Mouse (Mus musculus) liver, embryonic 13.5 days (tissue): ENCODE measurements around the gene Cap1. TPM values are rescaled to one million over a fixed set of nuclear protein-coding genes. Genes with fewer than 3 reads are reported as not detected.
"Not testable (repeated sequence)": the region's sequence is repeated elsewhere in the genome, so short reads cannot be mapped to it uniquely, and the experiment has no call there.

Experiments
- ATAC-seq: fragments of 200-750 bp; cut with Nextera tagmentation; 2 replicates; pipeline ENCODE4 v1.8.0; 2017; ENCODE audit warnings: low read depth, mild to moderate bottlenecking, moderate number of reproducible peaks, moderate library complexity
- DNase-seq: peaks from one replicate; pipeline ENCODE4 v3.0.0; 2022
- H3K27ac ChIP-seq: fragments of 300-500 bp; sonication (generic); 2 replicates; pipeline ENCODE4 v1.5.1; 2015; ENCODE audit warnings: moderate library complexity, mild to moderate bottlenecking, inconsistent platforms
- H3K27me3 ChIP-seq: fragments of 300-500 bp; sonication (generic); 2 replicates; pipeline ENCODE4 v1.6.1; 2015; ENCODE audit warnings: mild to moderate bottlenecking, inconsistent platforms
- H3K36me3 ChIP-seq: fragments of 300-500 bp; sonication (generic); 2 replicates; pipeline ENCODE4 v1.6.1; 2015; ENCODE audit warnings: mild to moderate bottlenecking, inconsistent platforms
- H3K4me1 ChIP-seq: fragments of 300-500 bp; sonication (generic); replicated peaks from 2 replicates; pipeline ENCODE4 v1.6.1; 2015; ENCODE audit warnings: inconsistent platforms
- H3K4me2 ChIP-seq: fragments of 300-500 bp; sonication (generic); 2 replicates; pipeline ENCODE4 v1.6.1; 2015; ENCODE audit warnings: inconsistent platforms, mild to moderate bottlenecking, moderate library complexity
- H3K4me3 ChIP-seq: fragments of 300-500 bp; sonication (generic); replicated peaks from 2 replicates; pipeline ENCODE4 v1.5.1; 2015; ENCODE audit warnings: mild to moderate bottlenecking, inconsistent platforms
- H3K9ac ChIP-seq: fragments of 300-500 bp; sonication (generic); 2 replicates; pipeline ENCODE4 v1.6.1; 2015; ENCODE audit warnings: mild to moderate bottlenecking, inconsistent platforms
- H3K9me3 ChIP-seq: fragments of 300-500 bp; sonication (generic); replicated peaks from 2 replicates; pipeline ENCODE4 v1.6.1; 2016; ENCODE audit warnings: inconsistent platforms
- WGBS: fragments of 180-500 bp; shearing (Covaris S2); methylation state at CpG from one replicate; pipeline ENCODE4 v1.1.7; 2015; ENCODE audit not compliant: insufficient replicate concordance; 5-methylcytosine and 5-hydroxymethylcytosine counted together
- polyA plus RNA-seq: library from polyadenylated mRNA; unstranded; fragments of >200 nt; fragmentation: Nextera tagmentation; extraction: Ambion mirVana; gene quantifications from 2 replicates; pipeline ENCODE4 v1.2.1, GENCODE M21; 2015

Gene Cap1
- polyA plus RNA-seq, 1 experiment from 2014 or later = 29.1 TPM

GRCm38 (mm10) chr4:122837180-122837730 lies 48.6 kb downstream of the Cap1 start:
- ATAC-seq (no peak), DNase-seq (no peak)
- peak overlapping the region; percentile 87 for H3K4me2 ChIP-seq
- no peaks in the 10 kb centered on the region for H3K27me3 ChIP-seq
- 63% methylated on average over 6 of the region's 6 CpGs for WGBS
- H3K27ac ChIP-seq = no peak overlapping the region
- peaks cover 25% of the 10 kb centered on the region for H3K4me1 ChIP-seq
- peaks cover 6% of the 10 kb centered on the region for H3K36me3 ChIP-seq
- no peak overlapping the region for H3K9ac ChIP-seq
- H3K4me3 ChIP-seq = no peak overlapping the region
- H3K9me3 ChIP-seq = no peaks in the 10 kb centered on the region

- peak; percentile 50 for ATAC-seq
- WGBS = 1% methylated on average over 7 of the region's 7 CpGs
- no peak overlapping the region for H3K27ac ChIP-seq
These were observed 49.5 kb downstream of the Cap1 start for GRCm38 (mm10) chr4:122836403-122836775.

GRCm38 (mm10) chr4:122835530-122836402 lies 50.1 kb downstream of the Cap1 start, which contains the start of gene Ppt1:
Ppt1 (plus strand) TSS chr4:122836242.
- H3K9ac ChIP-seq = peak within 1 kb of the TSS; percentile 77
- H3K4me3 ChIP-seq = peak within 1 kb of the TSS; percentile 82
- H3K9me3 ChIP-seq = no peaks in the 10 kb centered on the region
- ATAC-seq = peak; percentile 92
- H3K36me3 ChIP-seq = no peaks in the 10 kb centered on the region
- peak; percentile 76 for DNase-seq
- no peaks in the 10 kb centered on the region for H3K27me3 ChIP-seq
- WGBS = 5% methylated on average over 31 of the region's 31 CpGs
- H3K4me2 ChIP-seq = peak within 1 kb of the TSS; percentile 87
- H3K27ac ChIP-seq = 0 out of 2 replicates have a peak within 1 kb of the TSS, but pooled peaks have one; percentile 29
- H3K4me1 ChIP-seq = peaks cover 25% of the 10 kb centered on the region

More at GRCm38 (mm10) chr4:122836403-122836775, 49.5 kb downstream of the Cap1 start:
- Histone ChIP-seq H3K4me3 (peak overlapping the region; percentile 82), H3K4me1 (peaks cover 25% of the 10 kb centered on the region), H3K36me3 (no peaks in the 10 kb centered on the region), H3K9ac (peak overlapping the region; percentile 77), H3K9me3 (no peaks in the 10 kb centered on the region), H3K4me2 (peak overlapping the region; percentile 87), H3K27me3 (no peaks in the 10 kb centered on the region)
- no peak for DNase-seq

GRCm38 (mm10) chr4:122831888-122832287 lies 54.0 kb downstream of the Cap1 start:
- WGBS = 84% methylated on average over 1 of the region's 1 CpGs
- H3K27ac ChIP-seq = no peak overlapping the region
- no peak overlapping the region for H3K9ac ChIP-seq
- H3K36me3 ChIP-seq = no peaks in the 10 kb centered on the region
- no peak for ATAC-seq
- H3K4me3 ChIP-seq = no peak overlapping the region
- no peak overlapping the region for H3K4me2 ChIP-seq
- peaks cover 31% of the 10 kb centered on the region for H3K4me1 ChIP-seq
- no peaks in the 10 kb centered on the region for H3K9me3 ChIP-seq
- H3K27me3 ChIP-seq = no peaks in the 10 kb centered on the region
- DNase-seq = no peak

- WGBS = 50% methylated on average over 6 of the region's 6 CpGs
- Histone ChIP-seq H3K4me2 (no peak overlapping the region), H3K27me3 (no peaks in the 10 kb centered on the region), H3K4me3 (no peak overlapping the region), H3K4me1 (peaks cover 20% of the 10 kb centered on the region), H3K36me3 (no peaks in the 10 kb centered on the region), H3K9ac (no peak overlapping the region), H3K27ac (no peak overlapping the region), H3K9me3 (no peaks in the 10 kb centered on the region)
- DNase-seq (no peak), ATAC-seq (no peak)
These were observed 56.5 kb downstream of the Cap1 start for GRCm38 (mm10) chr4:122829339-122829738.

GRCm38 (mm10) chr4:122827651-122828050 lies 58.2 kb downstream of the Cap1 start:
- no peaks in the 10 kb centered on the region for H3K9me3 ChIP-seq
- no peak for DNase-seq
- peaks cover 23% of the 10 kb centered on the region for H3K4me1 ChIP-seq
- ATAC-seq = peak; percentile 83
- H3K27ac ChIP-seq = no peak overlapping the region
- H3K4me2 ChIP-seq = no peak overlapping the region
- H3K27me3 ChIP-seq = no peaks in the 10 kb centered on the region
- H3K4me3 ChIP-seq = no peak overlapping the region
- H3K9ac ChIP-seq = no peak overlapping the region
- H3K36me3 ChIP-seq = no peaks in the 10 kb centered on the region

- H3K9me3 ChIP-seq, H3K36me3 ChIP-seq, H3K4me3 ChIP-seq, H3K27ac ChIP-seq, H3K9ac ChIP-seq, H3K4me1 ChIP-seq, H3K4me2 ChIP-seq, ATAC-seq, H3K27me3 ChIP-seq, DNase-seq: not testable (repeated sequence)
- 40% methylated on average over 10 of the region's 10 CpGs for WGBS
These were observed 64.9 kb downstream of the Cap1 start for GRCm38 (mm10) chr4:122820941-122821340.

GRCm38 (mm10) chr4:122816202-122816601 lies 69.7 kb downstream of the Cap1 start:
- Histone ChIP-seq H3K9ac (no peak overlapping the region), H3K36me3 (no peaks in the 10 kb centered on the region), H3K4me3 (no peak overlapping the region), H3K27me3 (no peaks in the 10 kb centered on the region), H3K4me2 (no peak overlapping the region), H3K4me1 (peaks cover 15% of the 10 kb centered on the region), H3K27ac (no peak overlapping the region), H3K9me3 (no peaks in the 10 kb centered on the region)
- ATAC-seq = no peak
- no peak for DNase-seq
- 44% methylated on average over 1 of the region's 1 CpGs for WGBS

GRCm38 (mm10) chr4:122811824-122812223 lies 74.0 kb downstream of the Cap1 start:
- DNase-seq (no peak), ATAC-seq (peak; percentile 68)
- Histone ChIP-seq H3K27me3 (no peaks in the 10 kb centered on the region; the same call in 1 of the 2 replicates), H3K9me3 (no peaks in the 10 kb centered on the region), H3K4me2 (no peak overlapping the region), H3K27ac (no peak overlapping the region), H3K9ac (no peak overlapping the region), H3K36me3 (no peaks in the 10 kb centered on the region), H3K4me1 (peaks cover 20% of the 10 kb centered on the region), H3K4me3 (no peak overlapping the region)
- WGBS = 14% methylated on average over 2 of the region's 2 CpGs

- Histone ChIP-seq H3K9ac (no peak overlapping the region), H3K4me3 (no peak overlapping the region), H3K36me3 (no peaks in the 10 kb centered on the region), H3K9me3 (no peaks in the 10 kb centered on the region), H3K27me3 (no peaks in the 10 kb centered on the region; the same call in 1 of the 2 replicates), H3K4me1 (peaks cover 20% of the 10 kb centered on the region), H3K4me2 (no peak overlapping the region), H3K27ac (no peak overlapping the region)
- ATAC-seq (peak; percentile 49; the same call in 1 of the 2 replicates), DNase-seq (no peak)
- 10% methylated on average over 1 of the region's 1 CpGs for WGBS
These were observed 74.7 kb downstream of the Cap1 start for GRCm38 (mm10) chr4:122811180-122811579.
